Mouse (Mus musculus) myocyte (in vitro differentiated cells): Measurements from ENCODE around the gene Hnrnpul1.

Experiments used
- CEBPB ChIP-seq: IDR thresholded peaks from 2 replicates; pipeline ENCODE4 v1.6.1; 2011; ENCODE audit warnings: mild to moderate bottlenecking, moderate library complexity; ENCODE audit not compliant: poor library complexity, insufficient read depth, severe bottlenecking
- E2F4 ChIP-seq: IDR thresholded peaks from one replicate; pipeline ENCODE4 v1.6.1; 2011; ENCODE audit warnings: mild to moderate bottlenecking, control low read depth, moderate library complexity; ENCODE audit not compliant: insufficient read depth
- MAX ChIP-seq: IDR thresholded peaks from one replicate; pipeline ENCODE4 v1.6.1; 2011; ENCODE audit warnings: low read depth, mild to moderate bottlenecking, control low read depth
- MYOD1 ChIP-seq, 3 experiments: IDR thresholded peaks; one replicate each; pipeline ENCODE4 v1.6.1; 2011; ENCODE audit warnings: control low read depth in 2 of 3, low read depth in 2 of 3, mild to moderate bottlenecking in 2 of 3, moderate library complexity in 1 of 3; ENCODE audit not compliant: insufficient read length in 2 of 3, control insufficient read depth in 1 of 3
- MYOG ChIP-seq, 3 experiments: IDR thresholded peaks; one replicate each; pipeline ENCODE4 v1.6.1; 2011; ENCODE audit warnings: control low read depth in 2 of 3, low read depth in 2 of 3, mild to moderate bottlenecking in 2 of 3; ENCODE audit not compliant: insufficient read length in 2 of 3, control insufficient read depth in 1 of 3, insufficient read depth in 1 of 3
- POLR2A ChIP-seq: IDR thresholded peaks from one replicate; pipeline ENCODE4 v1.6.1; 2011; ENCODE audit warnings: low read depth, mild to moderate bottlenecking, control low read depth, moderate library complexity; ENCODE audit not compliant: insufficient read length
- POLR2AphosphoS2 ChIP-seq: IDR thresholded peaks from one replicate; pipeline ENCODE4 v1.6.1; 2011; ENCODE audit warnings: low read depth, control low read depth; ENCODE audit not compliant: insufficient read length
- REST ChIP-seq: IDR thresholded peaks from one replicate; pipeline ENCODE4 v1.6.1; 2011; ENCODE audit warnings: mild to moderate bottlenecking, control low read depth, moderate library complexity; ENCODE audit not compliant: insufficient read depth, insufficient read length
- SRF ChIP-seq: IDR thresholded peaks from one replicate; pipeline ENCODE4 v1.6.1; 2011; ENCODE audit warnings: low read depth; ENCODE audit not compliant: control insufficient read depth, insufficient read length
- TCF12 ChIP-seq: IDR thresholded peaks from one replicate; pipeline ENCODE4 v1.6.1; 2011; ENCODE audit warnings: mild to moderate bottlenecking, control low read depth; ENCODE audit not compliant: poor library complexity, insufficient read depth, severe bottlenecking
- TCF3 ChIP-seq: IDR thresholded peaks from one replicate; pipeline ENCODE4 v1.6.1; 2011; ENCODE audit warnings: low read depth, control low read depth; ENCODE audit not compliant: insufficient read length
- USF1 ChIP-seq: IDR thresholded peaks from one replicate; pipeline ENCODE4 v1.6.1; 2011; ENCODE audit warnings: low read depth, mild to moderate bottlenecking, control low read depth, moderate library complexity

- TF ChIP-seq USF1: no peak
- peak; percentile 70 for TF ChIP-seq POLR2A
- no peak for TF ChIP-seq MYOD1 (IDR thresholded peaks at IDR 0.05; ENCODE audit: control insufficient read depth in 1 of 3, insufficient read length in 2 of 3, low read depth in 2 of 3)
- no peak for TF ChIP-seq MAX
- peak; percentile 80 for TF ChIP-seq POLR2AphosphoS2
- TF ChIP-seq TCF3: no peak
- no peak for TF ChIP-seq TCF12
- peak; percentile 66 for TF ChIP-seq CEBPB
- TF ChIP-seq E2F4: no peak
- no peak for TF ChIP-seq SRF
- TF ChIP-seq MYOG (IDR thresholded peaks at IDR 0.05; ENCODE audit: control insufficient read depth in 1 of 3, insufficient read depth in 1 of 3, insufficient read length in 2 of 3, low read depth in 2 of 3): no peak
- no peak for TF ChIP-seq REST
Observed at GRCm38 (mm10) chr7:25680514-25681258, 73.9 kb downstream of the Hnrnpul1 start, which contains the start of gene B9d2.
